Mouse (Mus musculus): ENCODE data around the gene Fer. TPM values are rescaled to one million over a fixed set of nuclear protein-coding genes. Genes with fewer than 3 reads are reported as not detected.

Fer gene
- polyA plus RNA-seq, 1 experiment from 2014 or later, result 29.8 TPM

DNA sequence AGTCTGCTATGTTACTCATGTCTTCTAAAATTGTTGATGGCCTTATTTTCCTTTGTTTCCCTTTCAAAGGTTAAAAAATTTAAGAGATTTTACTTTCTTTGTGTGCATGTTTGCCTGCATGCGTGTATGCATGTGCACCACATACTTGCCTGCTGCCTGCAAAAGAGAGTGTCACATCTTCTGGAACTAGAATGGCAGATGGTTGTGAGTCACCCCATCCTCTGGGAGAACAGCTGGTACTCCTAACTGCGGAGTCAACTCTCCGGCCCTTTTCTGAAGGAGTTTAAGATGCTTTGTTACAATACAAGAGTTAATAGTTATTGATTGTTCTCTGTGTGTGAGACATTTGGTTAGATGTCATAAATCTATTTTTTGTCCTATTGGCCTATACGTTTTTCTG, 16.0 kb downstream of the Fer start:
- ATAC-seq (ENCODE audit: borderline replicate concordance, extremely low read depth, low FRiP score, low TSS enrichment), result no peak
- Histone ChIP-seq H3K36me3 (no peaks in the 10 kb centered on the region), H3K9me3 (no peaks in the 10 kb centered on the region), H3K27ac (no peak overlapping the region), H3K4me1 (no peaks in the 10 kb centered on the region), H3K4me3 (no peak overlapping the region), H3K4me2 (no peak overlapping the region), H3K27me3 (no peaks in the 10 kb centered on the region), H3K9ac (no peak overlapping the region)
- 89% methylated on average over 4 of the region's 4 CpGs for WGBS

DNA sequence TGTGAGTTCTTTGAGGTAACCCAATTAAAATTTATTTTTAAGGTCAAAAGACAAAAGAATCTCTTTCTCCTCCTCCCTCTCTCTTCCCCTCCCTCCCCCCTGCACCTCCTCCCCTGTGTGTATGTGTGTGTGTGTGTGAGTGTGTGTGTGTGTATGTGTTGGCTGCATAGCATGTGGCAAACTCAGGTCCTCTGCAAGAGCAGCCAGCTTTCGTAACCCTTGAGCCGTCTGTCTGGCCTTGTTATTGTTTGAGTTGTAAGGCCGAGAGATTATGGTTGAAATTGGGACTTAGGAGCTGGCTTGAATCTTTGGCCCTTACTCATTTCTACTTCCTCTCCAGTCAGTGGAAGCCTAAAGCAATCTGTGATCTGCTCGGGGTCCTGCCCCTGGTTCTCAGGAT, 17.1 kb downstream of the Fer start:
- no peaks in the 10 kb centered on the region for H3K9me3 ChIP-seq
- no peak overlapping the region for H3K9ac ChIP-seq
- H3K4me3 ChIP-seq, result no peak overlapping the region
- no peaks in the 10 kb centered on the region for H3K27me3 ChIP-seq
- H3K27ac ChIP-seq, result no peak overlapping the region
- 79% methylated on average over 4 of the region's 4 CpGs for WGBS
- ATAC-seq (ENCODE audit: borderline replicate concordance, extremely low read depth, low FRiP score, low TSS enrichment), result no peak
- H3K36me3 ChIP-seq, result no peaks in the 10 kb centered on the region
- no peaks in the 10 kb centered on the region for H3K4me1 ChIP-seq
- no peak overlapping the region for H3K4me2 ChIP-seq

DNA sequence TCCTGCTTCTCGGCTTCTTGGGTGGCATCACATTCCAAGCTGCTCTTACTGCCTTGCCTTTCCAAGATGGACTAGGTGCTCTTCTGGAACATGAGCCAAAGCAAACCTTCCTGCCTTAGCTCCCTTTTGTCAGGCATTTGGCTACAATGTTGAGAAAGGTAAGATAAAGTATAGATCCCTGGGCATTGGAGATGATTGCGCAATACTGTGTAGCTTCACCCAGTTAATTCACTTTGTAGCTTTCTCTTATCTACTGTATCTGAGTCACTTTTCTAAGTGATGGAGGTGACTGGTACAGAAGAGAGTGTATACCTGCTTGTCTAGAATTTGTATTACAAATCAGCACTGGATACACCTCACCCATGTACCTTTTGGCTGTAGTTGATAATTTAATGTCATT, 24.1 kb downstream of the Fer start:
- no peak for ATAC-seq (ENCODE audit: borderline replicate concordance, extremely low read depth, low FRiP score, low TSS enrichment)
- no peaks in the 10 kb centered on the region for H3K9me3 ChIP-seq
- H3K4me3 ChIP-seq, result no peak overlapping the region
- WGBS, result 91% methylated on average over 2 of the region's 2 CpGs
- H3K9ac ChIP-seq, result no peak overlapping the region
- H3K4me1 ChIP-seq, result no peaks in the 10 kb centered on the region
- no peaks in the 10 kb centered on the region for H3K36me3 ChIP-seq
- no peak overlapping the region for H3K4me2 ChIP-seq
- H3K27ac ChIP-seq, result no peak overlapping the region
- H3K27me3 ChIP-seq, result no peaks in the 10 kb centered on the region

DNA sequence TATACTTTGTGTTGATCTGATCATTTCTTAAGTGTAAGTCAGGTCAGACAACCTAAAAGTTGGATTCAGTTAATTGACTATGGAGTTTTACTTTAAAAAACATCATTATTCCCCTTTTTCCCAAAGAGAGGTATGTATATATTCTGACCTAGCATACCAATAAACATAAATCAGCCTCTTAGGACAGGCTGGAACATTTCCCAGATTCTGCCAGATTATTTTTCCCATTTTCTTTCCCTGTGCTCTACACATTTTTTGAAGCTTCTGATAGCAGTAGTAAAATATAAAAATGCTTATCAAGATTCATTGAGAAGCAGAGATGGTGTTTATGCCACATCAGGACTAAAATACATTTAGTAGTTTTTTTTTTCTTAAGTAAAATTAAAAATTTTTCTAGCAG, 27.7 kb downstream of the Fer start:
- Histone ChIP-seq H3K4me1 (no peaks in the 10 kb centered on the region), H3K27me3 (no peaks in the 10 kb centered on the region), H3K36me3 (no peaks in the 10 kb centered on the region), H3K9me3 (no peaks in the 10 kb centered on the region), H3K27ac (no peak overlapping the region), H3K9ac (no peak overlapping the region), H3K4me2 (no peak overlapping the region), H3K4me3 (no peak overlapping the region)
- no peak for ATAC-seq (ENCODE audit: borderline replicate concordance, extremely low read depth, low FRiP score, low TSS enrichment)

DNA sequence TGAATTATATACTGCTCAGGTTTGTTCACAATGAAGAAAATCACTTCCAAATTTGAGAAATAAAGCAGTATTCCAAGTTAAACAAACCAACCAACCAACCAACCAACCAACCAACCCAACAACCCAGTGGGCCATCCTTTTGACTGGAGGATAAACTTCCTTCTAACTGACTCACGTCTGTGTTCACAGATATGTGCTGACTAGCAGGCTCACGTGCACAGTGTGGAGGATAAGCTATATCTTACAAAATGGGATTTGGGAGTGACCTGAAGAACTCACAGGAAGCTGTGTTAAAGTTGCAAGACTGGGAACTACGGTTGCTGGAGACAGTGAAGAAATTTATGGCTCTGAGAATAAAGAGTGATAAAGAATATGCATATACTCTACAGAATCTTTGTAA, 33.0 kb downstream of the Fer start:
- no peak overlapping the region for H3K9ac ChIP-seq
- no peaks in the 10 kb centered on the region for H3K36me3 ChIP-seq
- H3K27ac ChIP-seq, result no peak overlapping the region
- no peaks in the 10 kb centered on the region for H3K4me1 ChIP-seq
- H3K9me3 ChIP-seq, result no peaks in the 10 kb centered on the region
- no peak for ATAC-seq (ENCODE audit: borderline replicate concordance, extremely low read depth, low FRiP score, low TSS enrichment)
- no peak overlapping the region for H3K4me3 ChIP-seq
- H3K27me3 ChIP-seq, result no peaks in the 10 kb centered on the region
- no peak overlapping the region for H3K4me2 ChIP-seq
- WGBS, result 67% methylated on average over 3 of the region's 3 CpGs

DNA sequence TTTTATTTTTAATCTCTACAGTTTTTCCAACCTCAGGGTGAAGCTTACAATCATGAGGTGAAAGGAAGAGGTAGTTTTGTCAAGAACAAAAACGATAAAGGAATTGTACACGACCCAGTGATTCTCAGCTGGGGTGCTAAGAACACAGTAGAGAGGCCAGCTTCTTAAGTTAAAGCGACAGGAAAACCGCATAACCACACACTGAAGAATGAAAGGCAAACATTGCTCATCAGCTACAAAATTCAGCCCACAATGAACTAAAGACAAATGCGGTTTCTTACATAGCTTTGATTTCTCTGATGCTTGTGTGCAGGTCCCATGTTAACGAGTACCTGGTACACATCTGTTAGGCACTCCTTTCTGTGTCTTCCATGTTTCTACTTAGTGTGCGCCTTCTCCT, 34.2 kb downstream of the Fer start:
- Histone ChIP-seq H3K9me3 (no peaks in the 10 kb centered on the region), H3K36me3 (no peaks in the 10 kb centered on the region), H3K27ac (no peak overlapping the region), H3K4me1 (no peaks in the 10 kb centered on the region), H3K4me2 (no peak overlapping the region), H3K27me3 (no peaks in the 10 kb centered on the region), H3K4me3 (no peak overlapping the region), H3K9ac (no peak overlapping the region)
- no peak for ATAC-seq (ENCODE audit: borderline replicate concordance, extremely low read depth, low FRiP score, low TSS enrichment)
- WGBS, result 85% methylated on average over 7 of the region's 7 CpGs

DNA sequence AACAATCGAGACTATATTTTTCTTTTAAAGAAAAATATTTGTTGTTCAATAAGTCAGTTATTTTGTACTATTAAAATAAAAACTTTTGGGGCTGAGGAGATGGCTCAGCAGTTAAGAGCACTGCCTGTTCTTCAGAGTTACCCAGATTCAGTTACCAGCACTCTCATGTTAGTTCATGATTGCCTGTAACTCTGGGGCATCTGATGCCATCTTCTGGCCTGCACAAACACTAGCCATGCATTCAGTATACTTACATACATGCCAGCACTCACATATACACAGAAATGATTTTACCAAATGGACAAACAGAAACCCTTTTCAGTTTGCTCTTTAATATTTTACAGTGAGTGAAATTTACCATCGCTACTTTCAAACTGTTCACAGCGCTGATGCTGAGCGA, 46.4 kb downstream of the Fer start:
- H3K4me3 ChIP-seq, result no peak overlapping the region
- no peaks in the 10 kb centered on the region for H3K9me3 ChIP-seq
- H3K27ac ChIP-seq, result no peak overlapping the region
- no peaks in the 10 kb centered on the region for H3K27me3 ChIP-seq
- WGBS, result 94% methylated on average over 4 of the region's 4 CpGs
- no peak overlapping the region for H3K4me2 ChIP-seq
- H3K4me1 ChIP-seq, result no peaks in the 10 kb centered on the region
- ATAC-seq (ENCODE audit: borderline replicate concordance, extremely low read depth, low FRiP score, low TSS enrichment), result no peak
- no peak overlapping the region for H3K9ac ChIP-seq
- H3K36me3 ChIP-seq, result no peaks in the 10 kb centered on the region

DNA sequence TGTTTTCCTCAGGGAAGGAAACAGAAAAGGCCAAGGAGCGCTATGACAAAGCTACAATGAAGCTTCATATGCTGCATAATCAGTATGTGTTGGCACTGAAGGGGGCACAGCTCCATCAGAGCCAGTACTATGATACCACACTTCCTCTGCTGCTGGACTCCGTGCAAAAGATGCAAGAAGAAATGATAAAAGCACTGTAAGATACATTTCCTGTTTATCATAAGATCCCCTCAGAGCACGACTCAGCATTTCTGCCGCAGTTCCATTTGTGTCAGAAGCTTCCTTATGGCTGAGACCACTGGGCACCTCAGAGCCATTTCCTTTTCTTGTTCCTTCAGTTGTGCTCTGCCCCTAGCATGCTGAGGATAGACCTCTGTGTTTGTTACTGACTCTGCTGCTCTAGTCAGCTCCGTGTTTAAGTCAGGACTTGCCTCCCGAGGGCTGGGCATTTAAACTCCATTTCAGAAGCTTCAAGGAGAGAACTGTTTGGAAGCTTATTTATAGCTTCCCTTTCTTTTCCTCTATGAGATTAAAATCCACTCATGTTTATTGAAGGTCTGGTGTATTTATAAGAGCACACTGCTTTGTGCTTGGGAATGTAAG, 58.8 kb downstream of the Fer start:
- H3K9ac ChIP-seq, result no peak overlapping the region
- H3K36me3 ChIP-seq, result no peaks in the 10 kb centered on the region
- no peak overlapping the region for H3K4me3 ChIP-seq
- H3K27ac ChIP-seq, result peak overlapping the region; percentile 45
- 0 out of 2 replicates have a peak, but pooled peaks cover 13% of the 10 kb centered on the region for H3K4me1 ChIP-seq
- ATAC-seq (ENCODE audit: borderline replicate concordance, extremely low read depth, low FRiP score, low TSS enrichment), result no peak
- 40% methylated on average over 6 of the region's 6 CpGs for WGBS
- no peak overlapping the region for H3K4me2 ChIP-seq
- H3K9me3 ChIP-seq, result no peaks in the 10 kb centered on the region
- no peaks in the 10 kb centered on the region for H3K27me3 ChIP-seq

DNA sequence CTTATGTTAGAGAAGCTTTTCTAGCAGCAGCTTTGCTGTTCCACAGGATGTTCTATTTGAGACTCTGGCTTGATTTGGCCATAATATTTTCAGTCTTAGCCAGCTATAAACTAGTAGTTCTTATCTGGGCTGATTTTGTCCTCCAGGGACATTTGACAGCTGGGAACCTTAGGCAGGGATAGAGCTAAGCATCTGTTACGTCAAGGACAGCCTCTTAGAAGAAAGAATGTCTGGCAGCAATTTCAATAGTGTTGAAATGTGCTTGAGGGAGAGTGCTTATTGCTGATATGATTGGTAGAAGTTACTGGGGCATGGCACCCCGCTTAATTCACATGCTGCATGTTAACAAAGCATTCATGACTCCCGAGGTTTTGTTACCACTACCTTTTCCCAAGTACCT, 62.7 kb downstream of the Fer start:
- H3K27me3 ChIP-seq, result no peaks in the 10 kb centered on the region
- ATAC-seq (ENCODE audit: borderline replicate concordance, extremely low read depth, low FRiP score, low TSS enrichment), result no peak
- WGBS, result 55% methylated on average over 3 of the region's 3 CpGs

DNA sequence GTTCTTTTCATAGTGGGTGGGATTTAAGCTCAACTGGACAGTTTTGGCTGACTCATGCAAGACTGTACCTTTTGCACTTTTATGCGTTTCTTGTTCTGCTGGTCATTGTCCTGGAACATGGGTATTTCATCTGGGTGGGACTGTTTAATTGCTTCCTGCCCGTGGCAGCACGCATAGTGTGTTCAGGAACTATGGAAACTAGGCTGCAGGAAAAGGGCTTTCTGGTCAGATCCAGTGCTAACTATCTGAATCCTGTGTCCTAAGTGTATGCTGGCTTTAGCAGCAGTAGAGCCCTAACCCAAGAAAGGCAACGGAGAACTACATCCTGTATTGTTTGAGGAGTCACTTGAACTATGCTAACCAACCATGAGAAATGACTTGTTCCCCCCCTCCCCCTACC, 67.8 kb downstream of the Fer start:
- H3K4me1 ChIP-seq, result 0 out of 2 replicates have a peak, but pooled peaks cover under 1% of the 10 kb centered on the region
- no peak overlapping the region for H3K4me2 ChIP-seq
- ATAC-seq (ENCODE audit: borderline replicate concordance, extremely low read depth, low FRiP score, low TSS enrichment), result no peak
- no peaks in the 10 kb centered on the region for H3K27me3 ChIP-seq
- 73% methylated on average over 4 of the region's 4 CpGs for WGBS
- H3K9ac ChIP-seq, result no peak overlapping the region
- no peak overlapping the region for H3K4me3 ChIP-seq
- H3K27ac ChIP-seq, result no peak overlapping the region
- no peaks in the 10 kb centered on the region for H3K9me3 ChIP-seq
- no peaks in the 10 kb centered on the region for H3K36me3 ChIP-seq

More for the DNA sequence above, 62.7 kb downstream of the Fer start:
- no peak overlapping the region for H3K4me3 ChIP-seq
- H3K4me2 ChIP-seq, result no peak overlapping the region
- H3K36me3 ChIP-seq, result no peaks in the 10 kb centered on the region
- no peak overlapping the region for H3K27ac ChIP-seq
- no peak overlapping the region for H3K9ac ChIP-seq
- 0 out of 2 replicates have a peak, but pooled peaks cover 13% of the 10 kb centered on the region for H3K4me1 ChIP-seq
- no peaks in the 10 kb centered on the region for H3K9me3 ChIP-seq

DNA sequence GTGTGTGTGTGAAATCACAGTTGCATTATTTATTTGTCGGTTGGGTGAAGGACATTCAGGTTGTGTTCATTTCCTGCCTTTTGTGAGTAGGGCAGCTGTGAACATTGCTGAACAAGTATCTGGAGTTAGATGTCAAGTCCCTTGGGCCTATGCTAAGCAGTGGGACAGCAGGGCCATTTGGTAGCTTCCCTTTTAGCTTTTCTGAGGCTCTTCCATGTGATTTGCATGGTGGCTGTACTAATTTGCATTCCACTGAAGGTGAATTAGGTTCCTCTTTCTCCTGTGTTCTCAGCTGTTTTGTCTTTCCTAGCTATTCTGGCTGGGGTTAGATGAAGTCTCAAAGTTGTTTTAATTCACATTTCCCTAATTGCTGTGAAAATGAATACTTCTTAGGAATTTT, 68.7 kb downstream of the Fer start:
- Histone ChIP-seq H3K9me3 (no peaks in the 10 kb centered on the region), H3K4me1 (no peaks in the 10 kb centered on the region), H3K4me3 (no peak overlapping the region), H3K27me3 (no peaks in the 10 kb centered on the region), H3K36me3 (no peaks in the 10 kb centered on the region), H3K27ac (no peak overlapping the region), H3K9ac (no peak overlapping the region), H3K4me2 (no peak overlapping the region)
- 76% methylated on average over 1 of the region's 1 CpGs for WGBS
- ATAC-seq (ENCODE audit: borderline replicate concordance, extremely low read depth, low FRiP score, low TSS enrichment), result no peak

DNA sequence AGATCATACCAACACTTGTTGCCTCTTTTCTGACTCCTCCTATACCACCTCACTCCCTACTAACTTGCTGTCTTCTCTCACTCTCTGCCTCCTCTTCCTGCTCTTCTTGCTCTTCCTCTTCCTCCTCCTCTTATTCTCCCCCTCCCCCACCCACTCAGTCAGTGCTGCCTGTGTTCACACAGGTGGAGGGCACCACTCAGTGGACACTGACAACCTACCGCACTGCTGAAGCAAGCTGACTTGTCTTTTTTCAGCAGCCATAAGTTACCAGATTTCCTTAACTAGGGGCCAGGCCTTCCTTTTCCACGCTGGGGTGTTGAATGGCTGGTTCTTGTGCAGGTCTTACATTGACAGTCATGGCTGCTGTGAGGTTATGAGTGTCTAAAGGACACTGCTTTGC, 72.5 kb downstream of the Fer start:
- WGBS, result 85% methylated on average over 2 of the region's 2 CpGs
- H3K9me3 ChIP-seq, result no peaks in the 10 kb centered on the region

DNA sequence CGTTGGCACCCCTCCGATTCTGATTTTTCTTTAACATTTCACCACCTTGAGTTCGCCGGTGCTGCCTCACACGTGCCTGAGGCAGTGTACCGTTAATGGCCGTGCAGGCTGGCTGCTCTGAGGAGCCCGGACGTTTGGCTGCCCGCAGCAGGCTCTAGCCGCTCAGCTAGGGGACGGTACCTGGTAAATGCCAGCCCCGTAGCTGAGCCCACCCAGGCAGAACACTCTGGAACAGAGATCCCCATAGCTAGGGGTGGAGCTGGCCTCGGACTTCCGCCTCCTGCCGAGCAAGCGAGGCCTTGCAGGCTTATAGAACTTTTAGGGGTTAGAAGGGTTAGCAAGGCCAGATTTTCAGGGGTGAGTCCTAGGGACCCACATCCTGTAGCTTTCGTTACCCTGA, 75.0 kb downstream of the Fer start:
- Histone ChIP-seq H3K4me1 (no peaks in the 10 kb centered on the region), H3K4me3 (no peak overlapping the region), H3K27ac (no peak overlapping the region), H3K27me3 (no peaks in the 10 kb centered on the region), H3K9me3 (no peaks in the 10 kb centered on the region), H3K9ac (no peak overlapping the region), H3K4me2 (no peak overlapping the region), H3K36me3 (no peaks in the 10 kb centered on the region)
- 66% methylated on average over 18 of the region's 18 CpGs for WGBS
- no peak for ATAC-seq (ENCODE audit: borderline replicate concordance, extremely low read depth, low FRiP score, low TSS enrichment)

More for the DNA sequence above, 72.5 kb downstream of the Fer start:
- no peaks in the 10 kb centered on the region for H3K36me3 ChIP-seq
- no peak overlapping the region for H3K9ac ChIP-seq
- H3K4me1 ChIP-seq, result no peaks in the 10 kb centered on the region
- no peak overlapping the region for H3K27ac ChIP-seq
- H3K4me3 ChIP-seq, result no peak overlapping the region
- ATAC-seq (ENCODE audit: borderline replicate concordance, extremely low read depth, low FRiP score, low TSS enrichment), result no peak
- no peak overlapping the region for H3K4me2 ChIP-seq
- no peaks in the 10 kb centered on the region for H3K27me3 ChIP-seq
